Mouse (Mus musculus) layer of hippocampus, postnatal 25 days (tissue): ENCODE measurements around the gene Amigo1. TPM values are rescaled to one million over a fixed set of nuclear protein-coding genes. Genes with fewer than 3 reads are reported as not detected.

Source experiments
- DNase-seq, 2 experiments: peaks; one replicate each; pipeline ENCODE4 v3.0.0; 2022; ENCODE audit warnings: mixed read lengths in 2 of 2, low spot score in 1 of 2; ENCODE audit errors: extremely low spot score in 1 of 2
- total RNA-seq, 2 experiments: library from RNA; stranded (reverse); gene quantifications; 2 replicates each; pipeline ENCODE4 v1.2.3; 2021

Amigo1 gene
- 10 to 100 TPM; 66.8 to 67.7 TPM for total RNA-seq

DNA sequence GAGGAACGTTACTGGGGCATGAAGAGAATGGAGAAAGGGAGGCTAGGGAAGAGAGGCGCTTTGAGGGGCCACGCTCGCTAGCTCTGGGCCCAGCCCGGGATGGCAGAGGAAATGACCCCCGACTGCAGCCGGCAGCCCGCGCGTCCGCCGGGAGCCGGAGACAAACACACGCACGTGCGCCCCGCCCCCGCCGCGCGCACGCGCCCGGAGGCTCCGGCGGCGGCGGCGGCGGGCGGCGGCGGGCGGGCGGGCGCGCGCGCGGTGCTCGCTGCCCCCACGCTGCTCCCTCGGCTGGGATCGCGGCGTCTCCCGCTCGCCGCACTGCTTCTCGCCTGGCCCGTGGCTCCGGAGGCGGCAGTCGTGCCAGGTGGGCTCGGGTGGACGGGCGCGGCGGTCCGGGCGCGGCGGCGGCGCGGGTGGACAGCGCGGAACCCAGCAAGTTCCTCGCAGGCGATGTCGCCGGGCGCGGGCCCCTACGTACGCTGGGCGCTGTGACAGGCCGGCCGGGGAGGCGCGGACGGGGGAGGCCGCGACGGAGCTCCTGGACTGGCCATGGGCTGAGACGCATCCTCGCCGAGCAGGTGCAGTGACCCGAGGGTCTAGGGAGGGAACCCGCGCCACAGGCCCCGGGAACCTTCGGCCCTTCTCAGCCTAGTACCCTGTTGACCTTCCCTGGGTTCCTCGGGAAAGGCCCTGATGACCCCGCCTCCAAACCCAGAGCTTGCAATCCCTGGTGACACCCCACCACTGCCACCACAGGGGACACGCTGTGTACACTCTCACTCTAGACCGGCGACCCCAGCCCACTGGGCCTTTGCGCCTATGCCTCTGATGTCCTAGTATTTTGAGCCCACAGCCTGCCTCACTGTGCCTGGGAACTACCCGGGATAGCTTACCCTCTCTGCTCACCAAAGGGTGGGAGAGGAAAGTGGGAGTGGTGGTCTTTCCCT lies at the start of gene Amigo1:
Amigo1 (plus strand) TSS at position 238 of the 950 bp plus-strand sequence.
- DNase-seq, result peak in 1 of 2 experiments; percentile 44

- no peak for DNase-seq
Measured at GRCm38 (mm10) chr3:108139113-108139512, 47.0 kb upstream of the Amigo1 start.

GRCm38 (mm10) chr3:108140786-108141185 lies 45.3 kb upstream of the Amigo1 start:
- DNase-seq, result no peak

- peak; percentile 82 to 90 for DNase-seq
Measured at GRCm38 (mm10) chr3:108145534-108146445, 40.3 kb upstream of the Amigo1 start, which contains the start of gene Gnai3. TSS of gene Gnai3 (minus strand) at chr3:108146146.

DNA sequence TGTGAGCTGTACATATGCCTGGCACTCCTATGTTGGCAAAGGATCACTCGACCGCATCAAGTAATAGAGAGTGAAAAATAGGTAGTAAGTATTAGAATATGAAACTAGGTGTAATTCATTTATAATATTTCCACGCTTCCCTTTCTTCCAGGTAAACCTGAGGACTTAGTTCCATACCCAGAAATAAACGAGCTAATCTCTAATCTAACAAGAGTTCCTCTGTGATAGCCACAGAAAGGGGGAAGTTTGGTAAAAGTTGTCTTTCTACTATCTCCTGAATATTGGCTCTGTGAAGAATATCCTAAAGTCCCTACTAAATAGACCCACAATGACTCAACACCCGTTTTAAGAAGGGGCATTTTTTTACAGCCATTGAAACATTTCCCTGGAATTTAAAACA lies 39.5 kb upstream of the Amigo1 start:
- no peak for DNase-seq

DNA sequence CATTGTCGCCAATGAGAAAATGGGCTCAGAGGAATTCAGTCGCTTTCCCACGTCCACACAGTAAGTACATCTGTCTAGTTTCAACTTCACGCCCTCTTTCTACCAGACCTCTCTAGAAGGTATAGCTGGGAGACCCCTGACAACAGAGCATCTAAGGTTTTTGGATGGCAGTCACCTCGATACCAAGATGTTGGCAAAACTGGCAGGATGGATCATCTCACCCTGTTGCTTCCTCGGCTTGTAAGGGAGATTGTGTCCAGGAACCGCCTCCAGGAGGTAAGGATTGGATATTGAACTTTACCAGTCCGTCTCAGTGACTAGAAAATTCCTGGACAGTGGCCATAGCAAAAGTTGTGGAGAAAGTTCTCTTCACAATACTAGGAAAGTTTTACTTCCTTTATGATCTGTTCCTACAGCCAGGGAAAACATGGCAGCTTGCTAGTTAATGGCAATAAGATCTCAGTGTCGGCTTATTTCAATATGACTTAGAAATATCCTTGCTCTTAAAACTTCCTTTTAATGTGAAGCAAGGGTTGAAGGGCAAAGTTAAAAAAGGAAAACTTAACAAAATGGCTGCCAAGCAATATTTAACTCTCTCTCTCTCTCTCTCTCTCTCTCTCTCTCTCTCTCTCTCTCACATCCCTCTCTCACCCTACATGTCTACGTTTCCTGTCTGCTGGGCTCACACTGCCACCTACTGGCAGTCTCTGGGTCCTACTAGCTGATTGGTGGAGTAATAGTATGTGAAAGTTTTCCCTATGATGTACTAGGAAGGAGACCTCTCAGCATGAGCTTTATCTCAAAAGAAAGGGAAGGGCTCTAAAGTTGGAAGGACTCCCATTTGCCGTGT lies 38.5 kb upstream of the Amigo1 start:
- peak; percentile 67 to 91 for DNase-seq

DNA sequence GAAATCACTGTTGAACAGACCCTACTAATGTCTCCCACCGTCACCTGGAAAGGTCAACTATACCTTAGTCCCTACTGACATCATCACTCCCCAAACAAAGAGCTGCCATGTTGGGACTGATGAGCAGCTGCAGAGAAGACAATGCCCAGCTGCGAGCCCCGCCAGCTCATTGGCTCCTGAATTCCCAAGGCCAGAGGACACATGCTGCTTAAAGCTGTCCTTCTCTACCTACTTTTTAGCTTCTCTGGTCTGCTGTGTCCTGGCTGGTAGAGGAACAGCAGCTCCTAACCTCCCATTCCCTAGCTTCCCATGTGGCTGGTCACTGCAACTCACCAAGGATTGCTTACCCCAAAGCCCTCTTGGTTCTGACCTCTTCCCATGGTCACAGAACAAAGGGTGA lies 33.8 kb upstream of the Amigo1 start:
- no peak for DNase-seq

GRCm38 (mm10) chr3:108154656-108155055 lies 31.5 kb upstream of the Amigo1 start, which contains the start of gene Gpr61:
TSS of gene Gpr61 (minus strand) at chr3:108154882.
- DNase-seq, result peak; percentile 57 to 59

- DNase-seq, result peak; percentile 28 to 46
Measured at GRCm38 (mm10) chr3:108158383-108159037, 27.6 kb upstream of the Amigo1 start.

- no peak for DNase-seq
Measured at GRCm38 (mm10) chr3:108164091-108164490, 22.0 kb upstream of the Amigo1 start.

GRCm38 (mm10) chr3:108164807-108165206 lies 21.3 kb upstream of the Amigo1 start:
- peak; percentile 78 to 87 for DNase-seq

DNA sequence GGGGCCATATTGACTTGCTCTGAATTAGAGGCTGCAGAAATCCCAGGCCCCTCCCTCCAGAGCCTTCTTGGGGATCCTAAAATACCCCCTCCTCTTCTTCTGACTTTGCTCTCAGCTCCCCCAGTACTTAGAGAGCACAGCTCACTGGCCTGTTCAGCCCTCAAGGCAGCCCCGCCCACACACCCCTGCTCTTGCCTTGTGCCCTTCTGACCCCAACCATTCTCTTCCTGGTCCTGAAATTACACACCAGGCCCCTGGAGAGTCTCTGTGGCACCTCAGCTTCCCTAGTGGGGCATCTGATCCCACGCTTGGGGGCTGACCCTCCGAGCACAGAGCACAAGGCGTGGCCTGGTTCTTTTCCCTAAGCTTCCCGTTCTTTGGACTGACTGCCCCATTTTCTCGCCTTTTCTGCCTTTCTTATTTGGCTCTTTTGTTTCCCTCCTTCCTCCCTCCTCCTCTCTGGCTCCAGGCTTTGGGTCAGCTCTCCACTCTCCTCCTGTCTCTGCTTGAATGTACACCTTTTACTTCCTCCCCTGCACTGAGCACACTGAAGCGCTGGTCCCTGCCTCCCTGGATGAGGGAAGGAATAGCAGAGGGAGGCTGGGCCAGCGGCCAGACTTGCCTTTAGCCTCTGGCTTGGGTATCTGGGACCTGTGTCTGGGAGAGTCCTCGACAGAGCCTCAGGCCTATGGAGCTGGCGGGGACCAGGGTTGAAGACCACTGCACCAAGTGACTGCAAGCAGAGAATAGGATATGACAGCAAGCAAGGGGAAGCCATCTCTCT lies 20.4 kb upstream of the Amigo1 start:
- DNase-seq, result peak in 1 of 2 experiments; percentile 16

- peak; percentile 21 to 34 for DNase-seq
Measured at GRCm38 (mm10) chr3:108166486-108167211, 19.5 kb upstream of the Amigo1 start.

DNA sequence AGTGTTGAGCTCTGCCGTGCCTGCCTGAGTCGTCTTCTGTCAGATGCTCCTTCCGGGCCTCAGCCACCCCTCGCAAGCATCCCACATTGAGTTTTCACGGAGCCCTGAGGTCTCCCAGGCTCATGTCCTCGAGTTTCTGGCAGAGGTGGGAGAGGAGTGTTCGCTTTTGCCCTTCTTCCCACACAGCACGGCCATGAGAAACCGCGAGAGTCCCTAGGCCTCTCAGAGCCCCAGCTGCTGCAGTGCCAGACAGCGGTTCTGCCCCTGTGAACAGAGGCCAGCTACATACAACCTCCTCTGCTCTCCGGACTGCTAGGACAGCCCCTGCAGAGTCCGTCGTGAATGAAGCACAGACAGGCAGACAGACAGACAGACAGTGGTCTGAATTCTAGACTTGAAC lies 18.6 kb upstream of the Amigo1 start:
- DNase-seq, result peak in 1 of 2 experiments; percentile 6

GRCm38 (mm10) chr3:108169199-108169598 lies 16.9 kb upstream of the Amigo1 start:
- DNase-seq, result no peak

DNA sequence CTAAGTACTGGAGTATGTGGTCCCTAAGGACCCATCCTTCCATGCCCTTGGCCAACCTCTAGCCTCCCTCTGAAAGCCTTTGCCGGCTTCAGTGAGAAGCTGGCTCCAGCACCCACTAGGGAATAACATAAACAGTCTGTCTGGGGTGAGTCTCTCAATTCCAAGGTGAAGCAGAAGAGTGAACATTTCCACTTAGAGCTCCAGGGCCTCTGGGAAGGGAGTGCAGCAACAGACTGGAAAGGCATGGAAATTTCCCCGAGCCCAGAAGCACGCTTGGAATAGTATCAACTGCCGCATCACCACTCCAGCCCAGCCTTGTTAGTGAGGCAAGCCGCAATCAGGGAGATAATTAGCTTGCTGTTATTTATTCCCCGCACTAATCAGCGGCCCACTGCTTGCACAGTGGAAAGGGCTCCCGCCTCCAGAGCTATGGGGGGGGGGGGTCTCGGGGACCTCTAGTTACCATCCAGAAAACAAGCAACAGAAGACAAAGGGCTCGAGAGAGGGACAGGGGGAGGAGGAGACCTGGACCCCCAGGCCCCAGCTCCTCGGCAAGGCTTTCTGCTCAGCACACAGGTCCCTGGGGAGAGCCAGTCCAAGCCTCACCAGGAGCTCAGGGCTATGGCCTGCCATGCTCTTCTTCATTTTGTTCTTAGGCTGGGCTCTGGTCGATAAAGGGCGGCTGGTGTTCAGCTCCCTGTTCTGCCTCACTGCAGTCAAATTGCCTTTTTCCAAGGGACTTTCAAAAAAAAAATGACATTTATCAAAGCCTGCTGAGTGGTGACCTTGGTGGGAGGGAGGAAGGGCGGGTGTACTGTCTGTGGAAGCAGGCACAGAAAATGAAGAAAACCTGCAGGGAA lies 11.2 kb upstream of the Amigo1 start:
- DNase-seq, result peak; percentile 51 to 68
